Mouse (Mus musculus): Measurements from ENCODE around the gene Pter.

GRCm38 (mm10) chr2:12978771-12979170 lies 54.9 kb downstream of the Pter start:
- no peak for TF ChIP-seq FLI1 (IDR thresholded peaks at IDR 0.05; ENCODE audit: low read length)
- no peak for TF ChIP-seq GATA1 (IDR thresholded peaks at IDR 0.05; ENCODE audit: borderline replicate concordance, low read length)

Measured in megakaryocyte, embryonic 14.5 days (primary cell).